Mouse (Mus musculus) 416B (cell line): Measurements from ENCODE around the gene Ifi27l2a.
A peak's percentile ranks its signal among the peaks of the same experiment; 100 is the strongest.
"Not testable (repeated sequence)": the region's sequence is repeated elsewhere in the genome, so short reads cannot be mapped to it uniquely, and the experiment has no call there.

Experiments
- DNase-seq: peaks from one replicate; pipeline ENCODE4 v3.0.0; 2011; ENCODE audit warnings: low read depth

Ifi27l2a gene

DNA sequence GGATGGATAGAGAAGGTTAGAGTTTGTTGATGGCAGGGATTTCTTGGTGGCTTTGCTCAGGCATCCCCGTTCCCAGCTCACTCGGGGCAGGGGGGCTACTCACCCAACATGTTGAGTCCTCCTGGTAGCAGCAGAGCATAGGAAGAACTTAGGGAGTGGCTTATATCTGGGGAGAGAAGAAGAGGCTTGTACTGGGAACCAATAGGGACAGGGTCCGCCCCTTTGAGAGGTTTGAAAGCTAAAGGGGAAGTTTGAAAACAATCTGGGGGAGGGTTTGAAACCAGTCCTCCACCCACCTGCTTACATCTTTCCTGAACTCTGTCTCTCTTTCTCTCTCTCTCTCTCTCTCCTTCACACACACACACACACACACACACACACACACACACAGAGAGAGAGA is at the start of gene Ifi27l2a:
Gene Ifi27l2a, minus strand, starts transcription at position 157 of the 400 bp plus-strand sequence.
- DNase-seq = peak; percentile 36

DNA sequence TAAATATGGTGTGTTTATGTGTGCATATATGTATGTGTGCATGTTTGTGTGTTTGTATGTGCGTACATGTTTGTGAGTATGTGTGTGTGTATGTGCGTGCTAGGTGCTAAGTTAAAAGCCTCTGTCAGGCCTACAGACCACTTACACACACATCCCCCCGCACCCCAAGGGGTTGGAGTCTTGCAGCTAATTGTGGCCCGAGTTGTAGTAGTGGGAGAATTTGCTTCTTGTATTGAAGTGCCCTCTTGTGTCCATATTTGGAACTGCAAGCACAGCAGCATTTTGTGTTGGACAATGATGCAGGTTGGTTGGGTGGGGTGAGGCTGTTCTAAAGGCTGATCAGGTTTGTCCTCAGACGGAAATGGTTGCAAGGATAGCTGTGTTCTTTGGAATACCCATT is 49.3 kb upstream of the Ifi27l2a start:
- DNase-seq = peak; percentile 85

DNA sequence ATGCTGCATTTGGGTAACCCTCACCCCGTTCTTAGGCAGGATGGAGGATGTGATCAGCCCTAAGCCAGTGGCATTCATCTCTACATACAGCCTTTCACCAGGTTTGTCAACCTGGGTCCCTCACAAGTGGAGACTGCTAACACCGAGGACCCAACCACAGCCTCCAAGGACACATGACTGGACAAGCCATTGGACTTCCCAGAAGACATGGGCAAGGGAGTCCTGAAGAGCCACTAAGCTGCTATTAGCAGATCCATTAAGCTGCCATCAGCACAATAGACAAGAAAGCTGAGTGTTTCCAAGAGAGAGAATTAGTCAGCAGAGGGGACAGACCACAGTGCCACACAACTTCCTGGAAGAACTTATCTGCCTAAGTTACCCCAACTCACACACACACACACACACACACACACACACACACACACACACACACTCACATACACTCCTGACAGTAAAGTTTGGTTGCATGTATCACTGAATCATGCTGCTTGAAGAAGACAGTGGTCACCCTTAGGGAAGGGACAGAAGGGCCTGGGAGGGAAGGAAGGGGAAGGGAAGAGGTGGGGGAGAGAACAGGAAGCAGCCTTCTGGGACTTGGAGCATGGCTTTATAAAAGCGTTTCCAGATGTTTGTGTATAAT is 47.7 kb upstream of the Ifi27l2a start:
- peak; percentile 90 for DNase-seq

DNA sequence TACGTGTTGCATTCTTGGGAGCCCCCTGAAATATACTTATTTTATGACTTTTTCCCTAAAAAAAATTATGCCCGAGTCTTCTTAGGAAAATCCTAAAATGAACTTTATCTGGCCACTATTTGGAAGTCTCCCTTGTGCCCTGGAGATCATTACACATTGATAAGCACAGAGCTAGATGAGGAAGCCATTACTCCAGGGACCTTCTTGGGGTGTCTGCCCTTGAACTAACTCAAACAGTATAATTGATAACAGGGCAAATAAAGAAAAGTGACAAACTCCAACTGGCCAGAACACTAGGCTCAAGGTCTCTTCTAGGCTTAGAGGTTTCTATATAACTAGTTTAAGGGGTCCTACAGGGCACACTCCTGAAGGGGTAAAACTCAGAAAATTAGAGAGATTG is 44.3 kb upstream of the Ifi27l2a start:
- no peak for DNase-seq

DNA sequence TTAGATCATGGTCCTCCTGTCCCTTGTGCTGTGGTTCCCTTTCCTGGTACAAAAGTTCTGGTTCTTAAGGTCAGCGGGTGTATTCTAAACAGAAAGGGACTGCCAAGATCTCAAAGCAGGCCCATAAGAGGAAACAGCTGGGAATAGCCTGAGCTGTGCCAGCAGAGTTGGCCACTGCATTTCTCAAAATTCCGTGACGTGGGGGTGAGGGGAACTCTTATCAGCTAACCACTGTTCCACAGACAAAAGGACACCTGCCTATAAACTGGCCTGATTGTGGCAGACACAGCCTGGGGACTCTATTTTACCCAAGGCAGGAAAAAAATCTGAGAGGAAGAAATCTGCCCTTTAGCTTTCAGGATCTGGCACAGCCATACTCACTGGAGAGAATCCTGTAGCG is 43.8 kb upstream of the Ifi27l2a start:
- no peak for DNase-seq

DNA sequence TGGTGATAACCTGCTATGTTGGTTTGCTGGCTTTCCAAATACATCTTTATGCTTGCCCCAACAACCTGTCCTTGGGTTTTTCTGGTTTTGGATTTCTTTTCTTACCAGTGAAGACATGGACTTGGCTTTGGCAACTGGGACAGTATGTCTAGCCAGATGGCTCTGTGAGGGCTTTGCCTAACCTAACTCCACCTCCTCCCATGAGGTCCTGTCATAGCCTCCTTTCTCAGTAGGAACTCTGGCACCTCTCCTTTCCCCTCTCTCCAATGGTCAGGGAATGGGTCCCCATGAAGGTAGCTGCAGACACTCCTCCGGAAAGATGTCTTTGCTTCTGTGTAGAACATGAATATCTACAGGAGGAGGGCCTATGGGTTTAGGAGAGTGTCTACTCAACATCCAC is 43.2 kb upstream of the Ifi27l2a start:
- DNase-seq = no peak

DNA sequence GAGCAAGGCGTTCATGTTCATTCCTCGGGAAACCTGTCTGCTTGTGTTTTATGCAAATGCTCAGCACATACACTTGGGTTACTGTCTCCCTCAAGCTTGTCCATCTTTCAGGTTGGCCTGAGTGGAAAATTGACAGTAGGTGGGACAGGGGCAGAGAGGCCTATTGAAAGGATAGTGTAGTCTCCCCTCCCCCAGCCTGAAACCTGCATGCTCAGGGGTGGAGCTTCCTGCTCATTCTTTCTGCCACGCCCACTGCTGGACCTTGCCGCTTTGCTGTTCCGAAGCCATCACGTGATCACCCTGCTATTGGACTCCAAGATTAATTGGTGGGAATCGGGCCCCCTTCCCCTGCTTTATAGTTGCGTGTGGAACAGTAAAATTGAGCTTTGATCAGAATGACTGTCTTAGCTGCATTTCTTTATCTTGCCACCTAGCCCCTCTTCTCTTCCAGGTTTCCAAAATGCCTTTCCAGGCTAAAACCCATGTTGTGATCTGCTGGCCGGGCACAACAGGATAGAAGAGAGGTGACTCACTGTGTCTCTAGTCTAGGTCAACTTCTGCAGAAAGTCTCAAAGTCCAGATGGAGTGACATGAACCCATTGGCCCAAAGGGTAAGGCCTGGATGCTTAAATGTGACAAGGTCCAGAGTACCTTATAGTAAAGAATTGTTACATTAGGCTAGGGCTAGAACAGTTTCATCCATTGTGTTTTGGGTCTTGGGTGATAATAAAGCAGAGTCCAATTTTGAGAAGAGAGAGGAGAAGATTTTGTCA is 40.9 kb upstream of the Ifi27l2a start:
- not testable (repeated sequence) for DNase-seq

DNA sequence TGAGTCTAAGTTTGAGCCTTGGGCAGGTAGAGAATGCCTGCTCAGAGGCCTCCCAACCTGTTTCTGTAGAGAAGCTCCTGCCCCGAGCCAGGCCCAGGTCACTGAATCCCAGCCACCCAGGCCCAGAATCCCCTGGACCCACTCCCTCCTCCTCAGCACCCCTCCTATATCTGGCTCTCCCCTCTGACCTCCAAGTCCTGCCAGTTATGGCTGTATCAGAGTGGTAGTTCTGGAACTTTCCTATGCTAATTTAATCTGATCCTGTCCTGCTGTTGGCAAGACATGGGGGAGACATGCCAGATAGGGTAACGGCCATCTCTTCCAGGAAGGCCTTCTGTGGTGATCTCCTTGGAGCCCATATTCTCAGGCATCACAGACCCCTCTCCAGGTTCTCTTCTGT is 39.3 kb upstream of the Ifi27l2a start:
- DNase-seq = no peak

DNA sequence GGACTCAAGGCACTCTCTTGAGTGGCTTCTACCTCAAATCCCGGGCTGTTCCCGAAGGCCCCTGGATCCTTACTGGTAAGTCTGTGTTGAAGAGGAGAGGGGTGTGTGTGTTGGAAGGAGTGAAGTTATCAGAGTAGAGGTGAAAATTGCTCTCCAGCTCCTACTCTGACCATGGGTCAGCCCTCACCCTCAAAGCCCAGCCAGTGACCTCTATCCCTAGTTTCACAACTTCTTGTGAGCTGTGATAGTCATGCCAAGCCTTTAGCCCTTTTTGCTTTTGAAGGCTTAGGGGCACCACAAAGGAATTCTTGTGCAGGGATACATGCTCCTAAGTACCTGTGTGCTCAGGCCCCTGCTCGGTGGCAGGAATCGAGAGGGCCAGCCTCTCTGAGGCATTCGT is 38.2 kb upstream of the Ifi27l2a start:
- DNase-seq = no peak

DNA sequence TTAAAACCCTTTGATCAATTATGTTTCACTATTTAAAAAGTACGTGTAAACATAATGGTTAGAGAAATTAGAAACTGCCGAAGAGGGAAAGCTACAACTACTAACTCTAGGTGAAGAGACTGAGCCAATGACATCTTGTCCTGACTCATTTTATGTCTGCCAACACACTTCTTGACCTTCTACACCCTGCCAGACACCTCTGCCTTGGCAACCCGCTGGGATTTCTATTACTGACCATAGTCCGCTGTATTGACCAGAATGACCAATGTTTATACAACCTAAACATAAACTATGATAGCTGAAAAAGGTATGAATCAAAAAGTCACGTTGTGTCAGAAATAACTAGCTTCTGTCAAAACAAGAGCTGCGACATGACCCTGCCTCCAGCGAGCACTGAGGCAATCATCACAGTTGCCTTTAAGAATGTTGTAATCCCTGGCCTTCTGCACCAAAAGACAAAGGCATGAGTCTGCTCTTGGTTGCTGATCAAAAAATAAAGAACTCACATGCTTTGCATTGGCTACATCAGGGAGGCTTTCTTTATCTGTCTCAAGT is 34.1 kb upstream of the Ifi27l2a start:
- DNase-seq = no peak

DNA sequence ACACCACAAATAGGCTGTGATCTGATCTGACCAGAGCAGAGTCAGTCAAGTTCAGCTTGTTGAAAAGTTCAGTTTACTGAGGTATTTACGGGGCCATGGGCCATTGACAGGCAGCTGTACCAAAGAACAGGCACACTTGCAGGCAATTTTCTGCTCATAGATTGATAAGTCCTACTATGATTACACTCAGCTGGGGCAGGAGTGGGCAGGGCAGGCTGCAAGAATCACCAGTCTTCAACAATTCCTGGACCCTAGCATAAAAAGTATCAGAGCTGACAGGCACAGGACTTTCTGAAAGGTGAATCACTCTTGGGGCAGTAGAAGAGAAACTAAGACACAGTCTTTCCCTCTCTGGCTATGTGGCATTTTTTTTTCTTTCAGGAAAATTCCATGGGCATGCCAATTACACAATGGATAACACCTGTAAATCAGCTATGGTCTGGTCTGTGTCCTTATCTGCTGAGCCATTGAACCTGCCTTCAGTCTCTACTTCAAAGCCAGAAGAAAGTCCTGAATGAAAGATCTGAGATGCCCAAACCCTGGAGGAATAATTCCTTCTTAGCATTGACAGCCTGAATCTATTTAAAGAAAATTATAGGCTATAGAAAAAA is 33.4 kb upstream of the Ifi27l2a start:
- DNase-seq = no peak

DNA sequence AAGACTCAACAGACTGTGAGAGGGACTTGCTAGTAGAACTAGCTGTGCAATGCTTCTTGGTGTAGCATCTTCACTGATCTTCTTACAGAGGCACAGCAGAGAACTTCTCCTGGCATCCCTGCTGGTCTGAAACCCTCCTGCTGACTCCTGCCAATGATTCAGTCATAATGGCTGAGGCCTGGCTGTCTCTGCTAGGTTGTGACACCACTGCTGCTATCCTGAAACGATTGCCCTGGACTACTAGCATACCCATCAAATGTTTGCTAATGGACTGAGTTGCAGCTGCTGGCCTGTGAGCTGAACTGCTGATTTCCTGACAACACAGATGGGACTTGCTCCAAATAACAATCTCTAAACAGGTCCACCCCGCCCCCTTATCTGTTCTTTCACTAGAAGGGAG is 31.0 kb upstream of the Ifi27l2a start:
- no peak for DNase-seq

DNA sequence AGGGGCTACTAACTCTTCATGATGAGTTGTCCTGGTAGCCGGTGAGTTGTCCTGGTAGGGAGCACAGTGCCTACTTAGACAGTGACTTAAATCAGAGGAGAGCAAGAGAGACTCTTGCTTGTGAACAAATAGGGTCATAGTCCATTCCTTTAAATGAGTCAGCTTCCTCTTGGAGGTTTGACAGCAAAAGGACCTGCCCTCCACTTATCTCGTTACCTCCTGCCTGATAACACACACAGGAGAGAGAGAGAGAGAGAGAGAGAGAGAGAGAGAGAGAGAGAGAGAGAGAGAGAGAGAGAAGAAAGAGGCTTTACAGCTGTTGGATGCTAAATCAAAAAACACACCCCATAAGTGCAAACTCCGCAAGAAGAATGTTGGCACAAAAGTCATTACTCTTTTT is 13.7 kb upstream of the Ifi27l2a start, which contains the start of gene Ifi27l2b:
Gene Ifi27l2b, minus strand, starts transcription at position 84 of the 400 bp plus-strand sequence.
- DNase-seq = peak; percentile 63

DNA sequence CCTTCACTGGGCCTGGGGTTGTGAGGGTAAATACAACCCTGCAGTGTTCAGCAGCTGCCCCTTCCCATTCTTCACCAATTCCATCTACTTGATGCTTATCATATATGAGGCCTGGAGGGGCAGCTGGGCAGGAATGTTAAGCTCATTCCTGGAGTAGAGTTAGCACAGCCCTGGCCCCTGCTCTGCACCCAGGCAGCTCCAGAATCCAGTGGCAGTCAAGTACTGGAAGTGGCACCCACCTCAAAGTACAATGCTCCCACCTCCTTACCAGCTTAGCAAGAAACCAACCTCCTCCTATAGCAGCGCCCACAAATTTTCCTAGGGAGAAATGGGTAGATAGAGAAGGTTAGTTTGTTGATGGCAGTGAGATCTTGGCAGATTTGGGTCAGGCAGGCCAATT is 13.2 kb upstream of the Ifi27l2a start:
- not testable (repeated sequence) for DNase-seq

DNA sequence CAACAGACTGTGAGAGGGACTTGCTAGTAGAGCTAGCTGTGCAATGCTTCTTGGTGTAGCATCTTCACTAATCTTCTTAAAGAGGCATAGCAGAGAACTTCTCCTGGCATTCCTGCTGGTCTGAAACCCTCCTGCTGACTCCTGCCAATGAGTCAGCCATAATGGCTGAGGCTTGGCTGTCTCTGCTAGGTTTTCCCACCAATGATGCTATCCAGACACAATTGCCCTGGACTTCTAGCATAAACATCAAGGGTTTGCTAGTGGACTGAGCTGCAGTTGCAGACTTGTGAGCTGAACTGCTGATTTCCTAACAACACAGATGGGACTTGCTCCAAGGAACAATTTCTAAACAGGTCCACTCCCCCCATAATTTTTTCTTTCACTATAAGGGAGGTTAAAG is 9.9 kb upstream of the Ifi27l2a start:
- no peak for DNase-seq

DNA sequence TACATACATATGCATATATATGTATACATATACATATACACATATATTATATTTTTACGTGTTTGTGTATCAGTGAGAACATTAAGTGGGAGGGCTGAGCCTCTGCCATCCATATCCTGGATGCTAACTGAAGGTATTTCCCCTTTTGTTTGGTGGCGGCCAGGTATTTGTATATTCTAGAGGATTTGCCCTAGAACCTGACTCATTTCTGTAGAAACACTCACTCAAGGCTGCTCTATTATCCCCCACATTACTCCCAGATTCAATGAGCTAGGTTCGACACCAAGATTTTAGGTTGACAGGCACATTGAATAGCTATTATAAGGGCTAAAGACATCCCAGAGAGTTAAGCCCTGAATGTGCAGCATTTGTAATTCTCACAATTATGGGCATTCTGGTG is 1.6 kb upstream of the Ifi27l2a start:
- DNase-seq = no peak

DNA sequence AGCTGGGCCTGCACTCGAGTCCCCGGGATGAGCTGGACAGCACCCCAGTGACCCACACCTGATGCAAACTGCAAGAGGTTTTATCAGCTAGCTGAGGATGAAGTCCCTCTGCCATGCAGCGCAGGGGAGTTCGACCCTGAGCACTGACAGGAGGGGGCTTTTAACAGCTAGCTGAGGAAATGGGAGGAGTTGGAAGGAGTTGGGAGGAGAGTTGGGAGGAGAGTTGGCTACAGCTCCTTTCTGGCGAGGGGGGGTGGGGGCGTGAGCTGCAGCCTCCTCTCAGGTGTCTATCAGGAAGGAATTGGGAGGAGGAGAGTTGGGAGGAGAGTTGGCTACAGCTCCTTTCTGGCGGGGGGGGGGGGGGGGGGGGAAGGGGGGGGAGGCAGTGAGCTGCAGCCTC is 781 bp upstream of the Ifi27l2a start:
- not testable (repeated sequence) for DNase-seq

DNA sequence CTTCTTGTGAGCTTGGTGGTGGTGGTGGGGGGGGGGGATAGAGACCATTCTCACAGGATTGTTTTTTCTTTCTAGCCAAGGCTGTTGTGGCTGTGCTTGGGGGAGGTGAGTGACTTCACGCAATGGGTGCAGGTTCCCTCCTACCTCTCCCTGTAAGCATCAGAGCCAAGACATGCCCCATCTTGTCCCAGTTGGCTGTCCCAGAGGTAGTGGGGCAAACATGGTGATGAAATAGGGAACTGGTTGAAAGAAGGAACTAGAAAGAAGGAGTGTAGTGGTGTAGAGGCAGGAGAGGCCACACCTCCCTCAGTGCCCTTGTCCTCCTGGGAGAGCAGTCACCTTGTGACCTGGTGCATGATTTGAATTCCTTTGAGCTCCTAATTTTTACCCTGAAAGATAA is 5.9 kb downstream of the Ifi27l2a start:
- no peak for DNase-seq

DNA sequence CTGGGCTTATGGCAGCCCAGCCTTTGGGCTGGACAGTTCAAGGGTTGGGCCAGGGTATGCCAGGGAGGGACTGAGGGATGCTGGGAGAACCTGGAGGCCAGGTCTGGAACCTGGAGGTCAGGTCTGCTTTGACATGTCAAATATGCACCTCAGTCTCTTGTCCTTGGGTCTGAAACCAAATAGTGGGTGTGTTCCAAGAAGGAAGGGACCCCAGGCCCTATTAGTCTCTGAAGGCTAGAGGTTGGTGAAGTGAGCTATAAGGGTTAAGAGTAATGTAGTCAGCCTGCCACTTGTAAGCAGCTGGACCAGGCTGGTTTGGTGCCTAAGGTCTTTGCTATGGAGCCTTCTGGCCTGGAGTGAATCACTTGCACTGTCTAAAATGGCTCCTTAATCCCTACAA is 8.6 kb downstream of the Ifi27l2a start:
- no peak for DNase-seq

DNA sequence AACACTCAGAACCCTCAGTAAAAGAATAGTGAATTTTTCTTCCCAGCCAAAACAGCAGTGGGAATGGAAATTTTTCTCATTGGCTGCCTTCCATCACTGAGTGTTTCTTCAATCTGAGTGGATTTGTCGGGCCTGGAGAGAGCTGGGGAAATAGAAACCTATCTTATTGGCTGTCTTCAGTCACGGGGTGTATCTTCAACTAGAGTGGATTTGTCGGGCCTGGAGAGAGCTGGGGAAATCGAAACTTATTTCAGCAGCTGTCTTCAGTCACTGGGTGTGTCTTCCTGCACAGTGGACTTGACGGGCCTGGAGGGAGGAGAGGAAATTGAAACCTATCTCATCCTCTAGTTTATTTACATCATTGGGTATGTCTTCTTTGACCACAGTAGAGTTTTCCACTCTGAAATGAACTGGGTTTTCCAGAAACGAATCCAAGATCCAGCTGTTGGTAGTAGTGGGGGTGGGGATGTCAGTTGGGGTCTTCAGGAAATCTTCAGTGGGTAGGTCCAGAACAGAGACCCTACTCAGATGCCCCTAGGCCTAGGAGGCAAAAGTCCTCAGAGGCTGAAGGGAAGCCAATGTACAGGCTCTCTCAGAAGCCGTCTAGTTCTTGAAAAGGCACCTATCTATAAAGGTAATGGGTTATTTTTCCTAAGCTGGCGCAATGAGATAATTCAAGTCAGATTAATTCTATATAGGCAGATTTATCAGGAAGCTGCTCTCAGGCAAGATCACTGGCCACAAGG is 9.3 kb downstream of the Ifi27l2a start, which contains the start of gene Ifi27:
Gene Ifi27, plus strand, starts transcription at position 226 of the 746 bp plus-strand sequence.
- DNase-seq = peak; percentile 95

DNA sequence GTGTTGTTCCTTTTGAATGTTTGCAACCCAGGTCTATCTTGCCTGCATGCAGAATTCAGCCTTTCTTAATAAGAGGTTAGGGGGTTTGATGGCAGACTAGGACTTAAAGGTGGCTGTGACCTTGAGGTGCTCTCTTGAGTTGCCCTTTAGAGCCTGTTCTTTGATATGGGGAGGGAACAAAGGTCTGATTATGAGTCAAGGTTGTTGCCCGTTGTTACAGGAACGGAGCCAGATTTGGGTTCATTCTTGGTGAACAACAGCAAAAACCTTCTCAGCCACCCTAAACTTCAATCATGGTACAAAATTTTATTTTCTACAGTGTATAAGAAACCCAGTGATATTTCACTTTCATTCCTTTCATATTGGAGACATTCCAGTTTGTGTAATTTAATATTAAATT is 10.1 kb downstream of the Ifi27l2a start:
- DNase-seq = no peak

DNA sequence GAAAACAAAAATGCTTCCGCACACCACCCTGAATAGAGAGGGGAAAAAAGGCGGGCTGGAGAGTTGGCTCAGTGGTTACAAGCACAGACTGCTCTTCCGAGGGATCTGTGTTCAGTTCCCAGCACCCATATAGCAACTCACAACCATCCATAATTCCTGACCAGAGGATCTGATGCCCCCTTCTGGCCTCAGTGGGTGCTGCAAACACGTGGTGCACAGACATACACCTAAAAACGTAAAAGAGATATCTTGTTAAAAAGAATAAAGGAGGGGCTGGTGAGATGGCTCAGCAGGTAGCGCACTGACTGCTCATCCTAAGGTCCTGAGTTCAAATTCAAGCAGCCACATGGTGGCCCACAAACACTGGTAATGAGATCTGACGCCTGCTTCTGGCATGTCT is 16.8 kb downstream of the Ifi27l2a start:
- no peak for DNase-seq
